Mouse (Mus musculus) ovary, postnatal 36 days (tissue): ENCODE results near the gene Ugt1a5.
"Not testable (repeated sequence)": the region's sequence is repeated elsewhere in the genome, so short reads cannot be mapped to it uniquely, and the experiment has no call there.

ENCODE experiments used
- DNase-seq: peaks from one replicate; pipeline ENCODE4 v3.0.0; 2022; ENCODE audit warnings: low spot score, mixed read lengths

Gene Ugt1a5

DNA sequence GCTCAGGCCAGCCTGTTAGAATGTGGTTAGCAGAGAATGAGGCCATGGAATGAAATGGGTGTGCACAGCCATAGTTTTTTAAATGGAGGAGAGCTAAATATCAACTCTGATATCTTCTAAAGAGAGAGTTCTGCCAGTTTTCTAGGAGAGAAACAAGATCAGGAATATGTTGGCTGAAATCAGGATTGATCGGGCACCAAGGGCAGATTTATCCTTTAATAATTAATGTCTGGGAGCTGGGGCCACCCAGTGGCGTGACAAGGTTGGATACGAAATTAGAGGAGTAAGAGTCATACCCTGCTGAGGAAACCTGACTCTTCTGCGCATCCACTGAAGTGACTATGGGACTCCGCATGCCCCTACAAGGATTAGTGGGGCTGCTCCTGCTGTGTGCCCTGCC, at the start of gene Ugt1a5:
Gene Ugt1a5 (plus strand): TSS at position 302 of the 400 bp plus-strand sequence.
- DNase-seq, result no peak

DNA sequence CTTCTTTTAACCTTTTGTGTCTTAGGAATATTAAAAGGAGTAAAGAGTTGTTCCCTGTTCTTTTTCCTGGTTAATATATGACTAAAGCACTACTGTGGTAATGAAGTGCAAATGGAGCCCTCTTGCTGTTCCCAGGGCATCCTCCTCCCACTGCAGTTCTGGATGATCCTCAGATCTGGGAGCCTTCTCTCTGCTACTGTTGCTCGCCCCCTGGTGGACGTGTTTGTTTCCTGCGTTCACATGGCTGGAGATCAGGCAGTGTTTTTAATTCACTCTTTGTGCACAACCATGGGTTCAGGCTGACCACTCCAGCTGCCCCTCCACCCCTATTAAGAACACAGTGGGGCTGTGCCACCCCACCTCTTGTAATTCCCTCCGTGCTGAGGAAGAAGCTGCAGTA, 45.3 kb upstream of the Ugt1a5 start:
- DNase-seq, result not testable (repeated sequence)

DNA sequence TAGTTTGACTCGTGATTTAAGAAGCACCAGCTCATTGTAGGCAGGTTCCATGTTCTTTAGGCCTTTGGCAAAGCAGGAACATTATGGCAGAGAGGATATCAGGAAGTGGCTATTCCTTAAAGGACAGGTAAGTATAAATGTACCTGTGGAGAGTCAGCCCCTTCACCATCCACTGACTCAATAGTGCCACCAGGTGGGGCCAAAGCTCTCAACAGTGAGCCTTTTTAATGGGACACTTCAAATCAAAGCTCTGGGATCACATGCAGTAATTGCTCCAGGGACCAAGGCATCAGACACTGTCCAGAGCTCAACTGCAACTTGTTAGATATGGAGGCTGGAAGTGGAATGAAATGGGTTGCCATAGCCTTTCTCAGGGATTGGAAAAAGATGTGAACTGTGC, 44.3 kb upstream of the Ugt1a5 start:
- DNase-seq, result not testable (repeated sequence)

DNA sequence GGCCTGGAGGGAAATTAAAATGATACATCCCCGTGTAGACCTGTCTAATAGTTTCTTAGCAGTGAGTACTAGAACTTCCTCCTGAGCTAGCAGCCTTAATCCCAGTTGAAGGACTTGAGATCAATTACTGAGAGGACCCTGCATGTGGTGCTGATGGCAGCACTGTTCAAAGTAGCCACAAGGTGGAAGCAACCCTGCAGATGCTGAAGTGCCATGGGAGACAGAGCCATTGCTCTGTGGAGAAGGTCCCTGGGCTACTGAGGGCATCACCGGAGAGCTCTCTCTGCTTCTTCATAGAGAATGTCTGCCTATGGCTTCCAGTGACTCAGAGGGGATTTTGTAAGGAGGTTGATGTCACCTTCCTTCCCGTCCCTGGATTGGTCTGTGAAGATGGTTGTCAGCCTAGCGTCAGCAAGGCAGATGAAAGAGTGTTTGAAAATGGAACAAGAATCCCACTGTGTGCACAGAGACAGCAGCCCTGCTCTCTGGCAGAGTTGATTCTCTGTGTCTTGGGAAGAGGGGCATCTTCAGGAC, 39.9 kb upstream of the Ugt1a5 start:
- DNase-seq, result not testable (repeated sequence)

DNA sequence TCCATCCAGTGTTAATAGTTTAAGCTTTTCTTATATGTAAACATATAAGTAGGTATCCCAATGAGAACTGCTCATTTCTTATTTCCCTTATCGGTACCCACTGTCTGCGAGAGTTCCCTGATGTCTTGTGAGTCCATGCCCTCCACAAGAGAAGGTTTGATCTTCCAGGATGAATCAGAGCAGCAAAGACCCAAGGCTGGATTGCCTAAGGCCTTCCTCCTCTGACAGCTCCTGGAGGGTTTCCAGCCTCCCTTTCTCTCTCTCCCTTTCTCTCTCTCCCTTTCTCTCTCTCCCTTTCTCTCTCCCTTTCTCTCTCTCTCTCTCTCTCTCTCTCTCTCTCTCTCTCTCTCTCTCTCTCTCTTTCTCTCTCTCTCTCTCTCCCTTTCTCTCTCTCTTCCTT, 36.7 kb upstream of the Ugt1a5 start:
- not testable (repeated sequence) for DNase-seq

DNA sequence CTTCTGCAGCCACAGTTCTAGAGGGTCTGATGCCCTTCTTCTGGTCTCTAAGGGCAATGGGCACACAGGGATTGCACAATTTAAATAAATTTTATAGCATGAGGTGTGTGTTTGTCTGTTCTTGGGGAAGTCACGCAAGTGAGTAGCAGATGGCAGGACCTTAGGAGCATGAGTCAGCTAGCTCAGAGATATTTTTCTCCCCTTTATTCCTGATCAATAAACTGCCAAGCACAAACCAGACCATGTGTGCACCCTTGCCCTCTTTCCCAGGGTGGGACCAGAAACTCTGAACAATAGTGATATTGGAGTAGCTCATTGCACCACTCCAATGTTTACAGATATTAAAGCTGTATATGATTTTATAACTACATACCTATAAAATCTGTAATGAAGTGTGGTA, 35.6 kb upstream of the Ugt1a5 start:
- not testable (repeated sequence) for DNase-seq

DNA sequence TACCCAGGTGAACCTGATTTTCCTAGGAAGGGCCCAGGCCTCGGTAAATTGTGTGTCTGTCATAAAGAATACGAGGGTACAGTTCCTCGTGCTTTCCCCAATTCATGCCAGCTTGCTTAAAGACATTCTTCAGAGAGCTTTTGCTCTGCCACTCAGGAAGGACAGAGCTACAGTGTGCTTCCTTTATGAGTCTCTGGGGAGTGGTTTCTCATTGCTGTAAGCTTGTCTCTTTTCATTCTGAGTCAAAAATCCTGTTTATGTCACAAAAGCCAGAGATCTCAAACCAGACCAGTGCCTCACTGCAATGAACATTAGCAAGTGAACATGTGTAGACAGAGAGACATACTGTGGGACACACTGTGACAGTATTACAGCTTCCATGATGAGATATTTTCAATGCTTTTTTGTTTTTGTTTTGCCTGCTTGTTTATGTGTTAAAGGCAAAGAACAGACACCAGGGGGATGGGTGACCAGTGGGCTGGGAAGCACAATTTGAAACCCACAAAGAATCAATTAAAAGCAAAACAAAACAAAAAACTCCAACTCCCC, 31.8 kb upstream of the Ugt1a5 start:
- no peak for DNase-seq

DNA sequence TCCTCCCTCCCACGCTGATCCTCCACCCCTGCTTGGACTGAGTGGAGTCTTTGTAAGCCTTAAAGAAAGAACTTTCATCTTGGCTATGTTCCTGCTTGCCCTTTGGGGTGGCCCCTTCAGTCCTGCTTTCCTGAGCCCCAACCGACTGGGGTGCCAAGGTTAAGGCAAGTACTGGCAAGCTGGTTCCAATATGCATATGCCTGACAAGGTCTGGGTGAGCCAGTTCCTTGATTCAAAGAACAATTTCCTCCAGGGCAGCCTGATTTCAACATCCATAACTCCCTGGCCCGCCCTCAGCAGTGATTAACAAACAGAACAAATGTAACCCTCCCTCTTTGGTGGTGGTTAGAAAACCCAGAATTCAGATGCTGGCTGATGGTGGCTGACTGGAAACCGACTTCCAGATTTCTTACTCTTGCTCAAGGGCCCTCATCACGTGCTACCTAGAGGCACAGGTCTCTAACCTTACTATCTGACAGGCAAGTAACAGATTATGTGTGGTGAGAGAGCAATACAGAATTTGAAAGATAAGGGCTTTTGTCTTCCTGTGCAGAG, 31.3 kb upstream of the Ugt1a5 start, which contains the start of gene Ugt1a6a:
Gene Ugt1a6a (plus strand): TSS at position 353 of the 555 bp plus-strand sequence.
- DNase-seq, result peak; percentile 33

DNA sequence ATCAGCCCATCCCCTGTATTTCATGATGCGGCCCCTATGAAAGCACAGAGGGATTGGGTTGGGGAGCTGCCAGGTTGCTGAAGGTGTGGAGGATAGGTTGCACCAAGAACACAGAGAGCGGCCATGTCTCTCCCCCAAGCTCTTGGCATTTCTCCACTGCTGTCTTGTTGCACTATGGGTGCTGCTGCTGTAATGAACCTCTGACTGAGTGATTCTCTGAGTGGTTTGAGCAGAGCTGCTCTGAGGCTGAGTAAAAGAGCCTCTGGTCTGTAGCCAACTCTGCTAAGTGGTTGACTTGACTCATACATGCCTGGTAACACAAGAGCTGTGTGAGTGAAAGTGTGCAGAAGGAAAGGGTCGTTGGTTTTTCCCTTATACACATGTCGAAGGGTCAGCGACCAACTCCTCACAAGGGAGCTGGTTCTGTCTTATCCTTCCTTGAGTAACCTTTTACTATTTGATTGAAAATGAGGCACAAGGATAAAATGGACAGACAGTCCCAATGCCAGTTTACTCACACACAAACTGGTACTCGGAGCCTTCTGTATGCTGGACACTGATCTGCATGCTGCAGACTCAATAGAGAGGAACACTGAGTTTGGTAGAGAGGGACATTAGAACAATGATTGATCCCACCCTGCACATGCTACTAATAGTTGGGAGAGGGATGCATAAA, 30.4 kb upstream of the Ugt1a5 start:
- DNase-seq, result not testable (repeated sequence)

DNA sequence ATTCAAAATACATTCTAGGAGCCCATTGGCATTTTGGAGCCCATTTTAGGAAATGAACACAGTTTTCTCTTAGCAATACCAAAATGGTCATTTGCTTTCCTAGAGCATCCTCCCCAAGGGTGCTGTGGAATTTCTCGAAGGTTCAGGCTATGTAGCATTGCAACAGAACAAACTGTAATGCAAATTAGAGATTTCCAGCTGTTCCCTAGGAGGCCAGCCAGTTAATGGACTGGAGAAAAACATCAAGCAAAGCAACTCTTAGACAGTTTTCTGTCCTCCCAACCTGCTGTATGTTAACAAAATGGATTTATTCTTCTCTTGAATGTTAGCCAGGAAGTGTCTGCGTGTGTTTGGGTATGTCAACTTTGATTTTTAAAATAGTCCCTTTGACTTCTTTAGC, 29.2 kb upstream of the Ugt1a5 start:
- no peak for DNase-seq

DNA sequence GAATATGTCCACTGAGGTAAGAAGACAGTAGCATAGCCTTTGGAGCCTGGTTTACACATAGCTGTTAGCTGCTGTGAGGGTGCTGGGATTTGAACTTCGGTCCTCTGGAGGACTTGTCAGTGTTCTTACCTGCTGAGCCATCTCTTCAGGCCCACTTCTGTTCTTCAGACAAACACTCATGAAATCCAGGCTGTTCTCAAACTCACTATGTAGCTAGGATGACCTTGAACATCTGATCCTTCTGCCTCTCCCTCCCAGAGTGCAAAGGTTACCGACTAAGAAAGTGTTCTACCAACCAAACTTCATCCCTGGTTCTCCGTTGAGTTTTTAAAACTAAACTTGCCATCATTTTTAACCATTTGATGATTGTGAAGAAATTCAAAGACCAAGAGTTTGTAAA, 28.5 kb upstream of the Ugt1a5 start:
- DNase-seq, result no peak

DNA sequence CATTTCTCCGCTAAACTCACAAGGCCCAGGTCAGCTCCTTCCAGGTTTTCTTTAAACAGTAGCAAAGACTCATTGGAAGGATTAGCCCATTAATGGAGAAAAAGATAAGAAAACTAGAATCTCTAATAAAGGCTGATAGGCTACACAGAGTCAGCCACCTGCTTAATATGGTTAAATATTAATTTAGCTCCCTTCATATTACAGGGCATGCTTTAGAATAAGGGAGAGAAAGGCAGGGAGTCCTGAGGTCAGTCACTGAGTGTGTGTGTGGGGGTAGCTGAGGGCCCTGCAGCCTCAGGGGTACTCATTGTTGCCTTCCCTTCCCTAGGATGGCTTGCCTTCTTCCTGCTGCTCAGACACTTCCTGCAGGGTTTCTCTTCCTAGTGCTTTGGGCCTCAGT, 27.7 kb upstream of the Ugt1a5 start:
- DNase-seq, result no peak

DNA sequence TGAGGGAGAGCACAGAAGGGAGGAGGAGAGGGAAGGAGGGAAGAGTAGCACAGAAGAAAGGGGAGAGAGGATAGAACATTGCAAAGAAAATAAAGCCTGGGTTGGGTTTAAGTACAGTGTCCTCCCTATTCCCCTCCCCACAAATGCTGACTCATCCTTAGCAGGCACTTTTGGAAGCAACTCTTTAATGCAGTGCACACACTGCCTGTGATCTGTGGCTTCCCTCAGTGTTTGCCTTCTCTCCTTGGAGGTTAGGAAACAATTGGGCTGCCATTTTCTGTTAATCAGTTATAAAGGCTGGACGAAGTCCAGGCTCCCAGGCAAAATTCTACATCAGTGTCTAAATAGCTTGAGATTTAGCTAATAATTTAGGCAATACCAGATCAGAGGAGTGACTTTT, 25.3 kb upstream of the Ugt1a5 start:
- not testable (repeated sequence) for DNase-seq

DNA sequence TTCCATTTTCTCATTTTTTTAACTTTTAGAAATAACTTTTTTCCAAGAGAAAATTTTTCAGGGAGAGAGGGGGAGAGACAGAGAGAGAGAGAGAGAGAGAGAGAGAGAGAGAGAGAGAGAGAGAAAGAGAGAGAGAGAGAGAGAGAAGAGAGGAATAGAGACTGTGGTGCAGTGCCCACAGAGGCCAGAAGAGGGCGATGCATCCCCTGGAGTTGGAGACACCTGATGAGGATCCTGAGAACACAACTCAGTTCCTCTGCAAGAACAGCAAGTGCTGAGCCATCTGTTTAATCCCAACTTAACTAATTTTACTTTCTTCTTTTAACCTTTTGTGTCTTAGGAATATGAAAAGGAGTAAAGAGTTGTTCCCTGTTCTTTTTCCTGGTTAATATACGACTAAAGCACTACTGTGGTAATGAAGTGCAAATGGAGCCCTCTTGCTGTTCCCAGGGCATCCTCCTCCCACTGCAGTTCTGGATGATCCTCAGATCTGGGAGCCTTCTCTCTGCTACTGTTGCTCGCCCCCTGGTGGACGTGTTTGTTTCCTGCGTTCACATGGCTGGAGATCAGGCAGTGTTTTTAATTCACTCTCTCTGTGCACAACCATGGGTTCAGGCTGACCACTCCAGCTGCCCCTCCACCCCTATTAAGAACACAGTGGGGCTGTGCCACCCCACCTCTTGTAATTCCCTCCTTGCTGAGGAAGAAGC, 21.7 kb upstream of the Ugt1a5 start:
- peak; percentile 51 for DNase-seq

DNA sequence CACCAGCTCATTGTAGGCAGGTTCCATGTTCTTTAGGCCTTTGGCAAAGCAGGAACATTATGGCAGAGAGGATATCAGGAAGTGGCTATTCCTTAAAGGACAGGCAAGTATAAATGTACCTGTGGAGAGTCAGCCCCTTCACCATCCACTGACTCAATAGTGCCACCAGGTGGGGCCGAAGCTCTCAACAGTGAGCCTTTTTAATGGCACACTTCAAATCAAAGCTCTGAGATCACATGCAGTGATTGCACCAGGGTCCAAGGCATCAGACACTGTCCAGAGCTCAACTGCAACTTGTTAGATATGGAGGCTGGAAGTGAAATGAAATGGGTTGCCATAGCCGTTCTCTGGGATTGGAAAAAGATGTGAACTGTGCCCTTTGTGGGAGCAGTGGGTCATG, 20.5 kb upstream of the Ugt1a5 start:
- DNase-seq, result not testable (repeated sequence)

DNA sequence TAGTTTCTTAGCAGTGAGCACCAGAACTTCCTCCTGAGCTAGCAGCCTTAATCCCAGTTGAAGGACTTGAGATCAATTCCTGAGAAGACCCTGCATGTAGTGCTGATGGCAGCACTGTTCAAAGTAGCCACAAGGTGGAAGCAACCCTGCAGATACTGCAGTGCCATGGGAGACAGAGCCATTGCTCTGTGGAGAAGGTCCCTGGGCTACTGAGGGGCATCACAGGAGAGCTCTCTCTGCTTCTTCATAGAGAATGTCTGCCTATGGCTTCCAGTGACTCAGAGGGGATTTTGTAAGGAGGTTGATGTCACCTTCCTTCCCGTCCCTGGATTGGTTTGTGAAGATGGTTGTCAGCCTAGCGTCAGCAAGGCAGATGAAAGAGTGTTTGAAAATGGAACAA, 15.7 kb upstream of the Ugt1a5 start:
- DNase-seq, result not testable (repeated sequence)

DNA sequence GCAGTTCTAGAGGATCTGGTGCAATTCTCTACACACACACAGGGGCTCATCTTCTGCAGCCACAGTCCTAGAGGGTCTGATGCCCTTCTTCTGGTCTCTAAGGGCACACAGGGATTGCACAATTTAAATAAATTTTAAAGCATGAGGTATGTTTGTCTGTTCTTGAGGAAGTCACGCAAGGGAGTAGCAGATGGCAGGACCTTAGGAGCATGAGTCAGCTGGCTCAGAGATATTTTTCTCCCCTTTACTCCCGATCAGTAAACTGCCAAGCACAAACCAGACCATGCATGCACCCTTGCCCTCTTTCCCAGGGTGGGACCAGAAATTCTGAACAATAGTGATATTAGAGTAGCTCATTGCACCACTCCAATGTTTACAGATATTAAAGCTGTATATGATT, 7.4 kb upstream of the Ugt1a5 start:
- DNase-seq, result no peak

DNA sequence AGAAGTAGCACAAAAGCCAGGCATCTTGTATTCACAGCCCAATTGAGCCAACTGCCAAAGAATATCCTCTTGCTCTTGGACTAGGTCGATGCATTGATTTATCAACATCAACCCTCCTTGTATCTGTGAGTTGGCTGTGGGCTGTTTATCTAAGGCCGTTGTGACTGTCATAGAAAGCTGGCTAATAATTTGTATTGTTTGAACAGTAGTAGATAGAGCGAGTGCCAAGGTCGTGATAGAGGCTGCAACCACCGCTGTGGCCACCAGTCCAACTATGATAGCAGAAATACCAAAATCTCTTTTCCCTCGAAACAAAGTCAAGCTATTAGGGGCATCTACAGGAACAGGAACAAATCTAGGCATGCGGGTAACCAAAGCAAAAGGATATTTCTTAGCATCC, 6.4 kb downstream of the Ugt1a5 start:
- not testable (repeated sequence) for DNase-seq

DNA sequence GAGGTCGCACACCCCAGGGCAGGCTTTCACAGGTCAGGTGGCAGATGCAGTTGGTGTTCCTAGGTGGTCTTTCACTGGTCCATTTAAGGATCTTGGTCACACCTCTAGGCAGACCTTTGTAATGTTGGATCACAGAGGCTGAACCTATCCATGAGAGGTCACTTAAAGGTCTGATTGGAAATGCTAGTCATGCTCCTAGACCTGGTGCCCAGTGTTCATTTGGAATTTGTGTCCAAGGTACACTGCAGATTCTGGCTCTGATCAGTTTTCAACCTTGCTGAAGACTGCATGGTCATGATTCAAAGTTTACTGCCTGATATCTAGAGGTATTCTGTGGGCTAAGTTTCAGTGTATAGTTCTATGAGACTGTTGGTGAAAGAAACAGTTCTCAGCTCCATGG, 13.8 kb downstream of the Ugt1a5 start:
- DNase-seq, result no peak

DNA sequence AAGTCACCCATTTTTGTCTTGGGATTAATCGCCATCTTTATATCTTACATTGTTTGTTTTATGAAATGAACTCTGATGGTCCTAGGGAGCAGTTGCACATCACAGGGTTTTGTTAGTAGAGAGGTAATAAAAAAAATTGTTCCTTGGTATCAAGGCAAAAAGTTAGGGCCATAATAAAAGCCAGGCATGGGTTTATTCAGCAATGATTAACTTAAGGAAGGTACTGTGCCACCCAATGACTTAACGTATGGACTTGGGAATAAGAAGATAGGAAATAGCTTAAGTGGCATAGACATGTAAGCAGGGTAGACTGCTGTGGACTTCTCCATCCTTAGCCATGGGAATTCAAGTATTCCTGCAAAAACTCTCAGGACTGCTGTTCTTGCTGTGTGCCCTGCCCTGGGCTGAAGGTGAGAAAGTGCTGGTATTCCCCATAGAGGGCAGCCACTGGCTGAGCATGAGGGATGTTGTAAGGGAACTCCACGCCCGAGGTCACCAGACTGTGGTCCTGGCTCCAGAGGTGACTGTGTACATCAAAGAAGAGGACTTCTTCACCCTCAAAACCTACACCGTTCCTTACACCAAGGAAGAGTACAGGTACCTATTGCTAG, 20.6 kb downstream of the Ugt1a5 start:
- no peak for DNase-seq

DNA sequence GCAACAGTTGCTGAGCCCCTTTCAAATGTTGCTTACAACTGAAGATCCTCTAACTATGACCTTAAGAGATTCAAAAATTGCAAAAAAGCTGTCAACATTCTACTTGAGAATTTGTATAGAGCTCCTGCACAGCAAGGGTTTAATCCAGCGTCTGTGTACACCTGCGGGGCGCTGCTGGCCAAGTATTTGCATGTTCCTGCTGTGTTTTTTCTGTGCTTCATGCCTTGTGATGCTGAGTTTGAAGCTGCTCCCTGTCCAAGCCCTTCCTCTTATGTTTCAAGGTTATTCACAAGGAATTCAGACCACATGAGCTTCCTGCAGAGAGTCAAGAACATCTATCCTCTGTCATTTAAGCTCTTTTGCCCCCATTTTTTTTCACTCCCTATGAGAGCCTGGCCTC, 26.3 kb downstream of the Ugt1a5 start:
- no peak for DNase-seq

DNA sequence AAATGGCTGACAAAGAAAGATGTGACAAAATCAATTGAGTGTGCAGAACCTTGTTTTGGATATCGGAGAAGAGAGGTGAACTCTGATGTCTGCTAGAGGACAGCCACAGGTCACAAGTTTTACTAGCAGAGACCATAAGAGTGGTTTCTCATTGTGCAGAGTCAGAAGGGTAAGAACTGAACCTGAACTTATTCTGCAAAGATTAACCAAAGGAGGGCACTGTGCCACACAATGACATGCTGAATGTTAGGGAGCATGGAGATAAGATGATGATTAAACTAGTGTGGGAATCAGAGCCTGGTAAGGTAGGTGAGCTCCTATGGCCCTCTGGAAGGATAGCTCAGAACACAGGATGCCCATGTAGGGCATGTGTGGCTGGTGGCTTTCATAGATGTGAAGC, 29.9 kb downstream of the Ugt1a5 start:
- DNase-seq, result no peak
